Mouse (Mus musculus) layer of hippocampus, postnatal 14 days (tissue): ENCODE measurements around the gene Arsb. TPM values are rescaled to one million over a fixed set of nuclear protein-coding genes. Genes with fewer than 3 reads are reported as not detected.
A peak's percentile ranks its signal among the peaks of the same experiment; 100 is the strongest.

Experiments used
- DNase-seq, 2 experiments: peaks; one replicate each; pipeline ENCODE4 v3.0.0; 2021 to 2022; ENCODE audit warnings: low spot score in 2 of 2, mixed read lengths in 1 of 2
- total RNA-seq, 2 experiments: library from RNA; stranded (reverse); gene quantifications; 2 replicates each; pipeline ENCODE4 v1.2.3; 2021

Gene Arsb
- total RNA-seq, 2 experiments from 2014 or later, result 106 to 114 TPM

GRCm38 (mm10) chr13:93919536-93919935 lies 148.1 kb downstream of the Arsb start:
- DNase-seq, result no peak

GRCm38 (mm10) chr13:93920080-93920785 lies 148.8 kb downstream of the Arsb start:
- DNase-seq, result no peak

- no peak for DNase-seq
Measured at GRCm38 (mm10) chr13:93920786-93921300, 149.4 kb downstream of the Arsb start.

- no peak for DNase-seq
Measured at GRCm38 (mm10) chr13:93921831-93922565, 150.6 kb downstream of the Arsb start.

- no peak for DNase-seq
Measured at GRCm38 (mm10) chr13:93922566-93922910, 151.1 kb downstream of the Arsb start.

GRCm38 (mm10) chr13:93924735-93925432 lies 153.5 kb downstream of the Arsb start:
- no peak for DNase-seq

GRCm38 (mm10) chr13:93930561-93931340 lies 159.3 kb downstream of the Arsb start:
- DNase-seq, result peak; percentile 24 to 29

- DNase-seq, result no peak
Measured at GRCm38 (mm10) chr13:93936455-93936854, 165.0 kb downstream of the Arsb start.

GRCm38 (mm10) chr13:93938118-93938517 lies 166.7 kb downstream of the Arsb start:
- no peak for DNase-seq

GRCm38 (mm10) chr13:93939363-93940127 lies 168.1 kb downstream of the Arsb start:
- DNase-seq, result no peak

GRCm38 (mm10) chr13:93940742-93941531 lies 169.5 kb downstream of the Arsb start:
- peak; percentile 40 to 46 for DNase-seq

GRCm38 (mm10) chr13:93950996-93951395 lies 179.6 kb downstream of the Arsb start:
- no peak for DNase-seq

- no peak for DNase-seq
Measured at GRCm38 (mm10) chr13:93951555-93951954, 180.1 kb downstream of the Arsb start.

GRCm38 (mm10) chr13:93952466-93952865 lies 181.0 kb downstream of the Arsb start:
- DNase-seq, result no peak

GRCm38 (mm10) chr13:93957907-93958306 lies 186.5 kb downstream of the Arsb start:
- DNase-seq, result no peak

- peak; percentile 3 to 11 for DNase-seq
Measured at GRCm38 (mm10) chr13:93966271-93966670, 194.8 kb downstream of the Arsb start.

- peak; percentile 42 to 56 for DNase-seq
Measured at GRCm38 (mm10) chr13:93967138-93967537, 195.7 kb downstream of the Arsb start.

GRCm38 (mm10) chr13:93970115-93970514 lies 198.7 kb downstream of the Arsb start:
- no peak for DNase-seq

- DNase-seq, result no peak
Measured at GRCm38 (mm10) chr13:93972423-93972822, 201.0 kb downstream of the Arsb start.
